Mouse (Mus musculus): ENCODE measurements around the gene Zfp335.

The Zfp335 gene

DNA sequence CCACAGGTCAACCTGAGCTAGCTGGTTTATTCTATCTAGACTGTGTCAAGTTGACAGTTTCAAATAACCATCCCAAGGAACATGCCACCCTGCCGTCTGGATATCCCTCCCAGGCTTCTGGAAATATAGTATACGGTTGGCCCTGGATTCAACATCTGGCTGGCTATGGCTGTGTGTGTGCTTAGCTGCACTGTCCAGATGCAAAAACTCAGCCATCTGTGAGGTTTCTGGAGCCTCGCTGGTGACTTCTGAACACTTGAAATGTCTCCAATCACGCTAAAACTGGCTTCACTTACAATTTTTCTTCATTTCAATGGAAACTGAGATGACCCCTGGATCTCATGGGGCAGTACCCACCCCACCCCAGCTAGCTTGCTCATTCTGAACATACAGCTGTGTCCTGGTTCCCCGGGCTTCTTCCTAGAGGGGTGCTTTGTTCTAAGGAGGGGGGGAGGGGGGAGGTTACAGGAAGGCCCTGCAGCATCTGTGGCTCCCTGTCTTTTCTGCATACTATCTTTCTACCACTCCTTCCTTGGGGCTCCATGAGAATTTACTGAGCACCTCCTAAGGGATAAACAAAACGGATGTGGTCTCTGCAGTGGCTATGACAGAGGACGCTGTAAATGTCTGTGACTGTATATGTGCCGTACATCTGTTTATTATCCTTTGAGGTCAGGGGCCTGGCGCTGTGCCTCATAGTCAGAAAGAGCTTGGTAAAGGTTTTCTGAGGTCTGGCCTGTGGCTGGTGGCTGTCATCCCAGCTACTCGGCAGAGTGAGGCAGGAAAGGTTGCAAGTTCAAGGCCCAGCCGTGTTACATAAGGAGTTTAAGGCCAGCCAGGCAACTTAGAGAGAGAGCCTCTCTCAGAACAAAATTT lies 19.4 kb upstream of the Zfp335 start:
- DNase-seq (ENCODE audit: low spot score in 2 of 2) = no peak

DNA sequence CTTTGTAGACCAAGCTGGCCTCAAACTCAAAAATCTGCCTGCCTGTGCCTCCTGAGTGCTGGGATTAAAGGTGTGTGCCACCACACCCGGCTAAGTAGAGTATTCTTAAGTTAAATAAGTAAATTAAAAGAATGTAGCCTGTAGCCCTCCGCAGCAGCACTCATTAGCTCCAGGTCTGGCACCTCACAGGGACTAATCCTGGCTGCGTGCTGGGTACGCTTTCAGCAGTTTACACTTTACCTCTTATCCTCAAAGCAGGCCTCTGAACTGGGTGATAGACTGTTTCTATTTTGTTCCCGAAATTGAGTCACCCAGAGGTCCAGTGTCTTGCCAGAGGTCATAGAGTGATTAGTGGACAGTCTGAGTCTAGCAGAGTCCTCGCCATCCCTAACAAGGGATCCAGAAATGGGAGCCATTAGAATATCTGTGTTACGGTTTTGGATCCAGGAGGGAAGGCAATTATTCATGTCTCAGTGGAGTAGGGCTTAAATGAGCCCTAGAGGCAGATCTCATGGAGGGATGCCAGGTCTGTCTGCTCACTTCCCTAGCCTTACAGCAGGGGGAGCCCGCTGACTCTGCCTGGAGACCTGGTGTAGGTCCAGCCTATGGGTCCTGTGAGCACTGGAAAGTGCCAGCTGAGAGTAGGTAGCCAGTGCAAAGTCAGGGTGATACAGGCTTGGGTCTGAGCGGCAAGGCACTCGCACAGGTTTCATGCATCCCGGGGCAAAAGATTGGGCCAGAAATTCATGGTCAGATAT lies 12.7 kb upstream of the Zfp335 start:
- DNase-seq (ENCODE audit: low spot score in 2 of 2) = peak; percentile 70 to 84

GRCm38 (mm10) chr2:164923291-164923690 lies 11.7 kb upstream of the Zfp335 start:
- no peak for DNase-seq (ENCODE audit: low spot score in 2 of 2)

- DNase-seq (ENCODE audit: low spot score in 2 of 2) = no peak
Measured at GRCm38 (mm10) chr2:164921984-164922383, 10.4 kb upstream of the Zfp335 start.

DNA sequence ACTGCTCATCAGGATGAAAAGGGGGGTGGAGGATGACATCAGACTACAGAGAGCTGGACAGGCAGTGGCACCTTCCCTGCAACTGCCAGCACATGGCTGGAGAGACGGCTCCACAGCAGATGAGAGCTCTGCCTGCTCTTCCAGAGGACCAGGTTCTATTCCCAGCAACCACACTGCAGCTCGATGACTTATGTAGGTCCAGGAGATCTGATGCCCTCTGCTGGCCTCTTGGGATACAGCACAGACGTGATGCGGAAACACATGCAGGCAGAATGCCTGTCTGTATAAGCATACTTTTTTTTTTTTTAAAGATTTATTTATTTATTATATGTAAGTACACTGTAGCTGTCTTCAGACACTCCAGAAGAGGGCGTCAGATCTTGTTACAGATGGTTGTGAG lies 6.8 kb upstream of the Zfp335 start:
- DNase-seq (ENCODE audit: low spot score in 2 of 2) = no peak

- DNase-seq (ENCODE audit: low spot score in 2 of 2) = no peak
Measured at GRCm38 (mm10) chr2:164917371-164917770, 5.8 kb upstream of the Zfp335 start.

- DNase-seq (ENCODE audit: low spot score in 2 of 2) = no peak
Measured at GRCm38 (mm10) chr2:164916820-164917219, 5.3 kb upstream of the Zfp335 start.

DNA sequence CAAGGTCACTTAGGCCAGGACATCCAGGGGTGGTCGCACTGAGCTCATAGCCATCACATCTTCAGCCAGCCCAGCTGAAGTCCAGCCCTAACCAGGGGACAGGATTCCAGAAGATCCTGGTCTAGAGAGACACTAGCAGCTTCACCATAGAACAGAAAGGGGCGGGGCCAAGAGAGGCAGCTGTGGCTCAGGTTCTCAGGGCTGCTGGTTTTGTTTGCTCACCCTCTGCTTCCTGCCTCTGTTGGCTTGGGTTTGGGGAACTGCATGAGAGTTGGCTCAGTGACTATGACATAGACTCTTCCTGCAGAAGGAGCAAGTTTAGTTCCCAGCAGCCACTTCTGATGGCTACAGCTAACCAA lies 1.9 kb upstream of the Zfp335 start:
- no peak for DNase-seq (ENCODE audit: low spot score in 2 of 2)

- DNase-seq (ENCODE audit: low spot score in 2 of 2) = no peak
Measured at GRCm38 (mm10) chr2:164912749-164913427, 1.3 kb upstream of the Zfp335 start.

GRCm38 (mm10) chr2:164912151-164912550 lies 594 bp upstream of the Zfp335 start:
- DNase-seq (ENCODE audit: low spot score in 2 of 2) = peak; percentile 61 to 81

DNA sequence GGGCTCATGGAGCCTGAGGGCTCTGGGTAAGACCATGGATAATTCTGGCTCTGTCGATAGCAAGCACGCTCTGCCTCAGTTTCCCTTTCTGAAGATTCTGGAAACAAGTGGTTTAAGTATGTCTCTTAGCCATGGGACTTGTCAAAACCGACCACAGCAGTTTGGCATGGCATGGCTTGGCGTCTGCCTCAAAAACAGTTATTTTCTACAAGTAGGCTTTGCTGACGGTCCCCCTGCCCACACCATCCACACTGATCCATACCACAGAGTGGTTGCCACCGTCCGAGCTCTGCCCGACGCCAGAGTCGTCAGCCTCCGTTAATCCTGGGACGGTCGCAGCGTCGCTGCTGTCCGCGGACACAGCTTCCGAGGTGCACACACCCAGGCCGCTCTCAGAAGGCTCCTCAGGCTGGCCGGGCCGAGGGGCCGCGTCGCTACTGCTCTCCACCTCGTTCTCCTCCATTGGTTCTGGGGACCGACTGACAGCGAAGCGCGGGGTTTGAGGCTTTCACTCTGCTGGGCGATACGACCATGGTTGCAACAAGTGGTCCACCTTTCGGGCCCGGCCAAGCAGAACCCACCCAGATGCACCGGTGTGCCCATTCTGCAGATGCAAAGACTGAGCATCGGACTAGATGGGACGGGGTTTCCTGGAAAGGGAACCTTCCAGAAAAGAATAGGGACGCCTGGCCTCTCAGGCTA lies 1.0 kb downstream of the Zfp335 start:
- no peak for DNase-seq (ENCODE audit: low spot score in 2 of 2)

DNA sequence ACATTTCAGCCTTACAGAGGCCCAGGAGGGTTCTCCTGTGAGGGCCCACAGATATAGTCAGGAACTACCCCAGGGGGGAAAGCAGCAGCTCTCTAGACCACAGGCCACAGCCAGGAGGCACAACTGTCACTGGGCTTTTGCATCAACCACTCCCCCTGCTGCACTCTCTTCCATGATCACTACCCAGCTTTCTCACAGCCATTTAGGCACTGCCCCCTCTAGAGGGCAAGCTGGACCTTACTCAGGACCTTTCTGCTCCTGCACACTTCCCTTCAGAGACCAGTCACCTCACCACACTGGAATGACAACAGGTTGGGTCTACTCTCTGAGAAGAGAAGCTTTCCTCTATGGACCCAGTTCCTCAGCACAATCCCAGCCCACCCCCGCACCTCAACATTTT lies 2.0 kb downstream of the Zfp335 start:
- DNase-seq (ENCODE audit: low spot score in 2 of 2) = no peak

DNA sequence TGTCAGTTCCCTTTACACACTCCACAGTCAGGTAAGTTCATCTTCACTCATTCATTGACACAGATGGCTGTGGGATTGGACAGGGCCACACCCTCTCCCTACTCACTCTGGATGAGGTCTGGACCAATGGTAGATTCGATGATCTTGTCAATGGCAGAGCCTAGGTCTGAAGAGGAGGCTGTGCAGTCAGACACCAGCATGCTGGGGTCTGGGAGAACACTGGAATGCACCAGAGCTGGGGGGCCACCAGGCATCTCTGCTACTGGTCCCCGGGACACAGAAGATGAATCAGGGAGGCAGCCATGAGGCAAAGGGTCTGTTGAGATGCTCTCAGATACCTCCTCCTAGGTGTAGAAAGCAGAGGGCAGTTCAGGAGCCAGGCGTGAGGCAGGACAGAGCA lies 2.5 kb downstream of the Zfp335 start:
- DNase-seq (ENCODE audit: low spot score in 2 of 2) = no peak

GRCm38 (mm10) chr2:164908011-164908410 lies 3.5 kb downstream of the Zfp335 start:
- no peak for DNase-seq (ENCODE audit: low spot score in 2 of 2)

GRCm38 (mm10) chr2:164907511-164907910 lies 4.0 kb downstream of the Zfp335 start:
- DNase-seq (ENCODE audit: low spot score in 2 of 2) = no peak

- DNase-seq (ENCODE audit: low spot score in 2 of 2) = no peak
Measured at GRCm38 (mm10) chr2:164906071-164906470, 5.5 kb downstream of the Zfp335 start.

GRCm38 (mm10) chr2:164903496-164903895 lies 8.1 kb downstream of the Zfp335 start:
- no peak for DNase-seq (ENCODE audit: low spot score in 2 of 2)

GRCm38 (mm10) chr2:164901380-164901779 lies 10.2 kb downstream of the Zfp335 start:
- no peak for DNase-seq (ENCODE audit: low spot score in 2 of 2)

GRCm38 (mm10) chr2:164899723-164900459 lies 11.7 kb downstream of the Zfp335 start:
- DNase-seq (ENCODE audit: low spot score in 2 of 2) = no peak

- no peak for DNase-seq (ENCODE audit: low spot score in 2 of 2)
Measured at GRCm38 (mm10) chr2:164899034-164899433, 12.5 kb downstream of the Zfp335 start.

DNA sequence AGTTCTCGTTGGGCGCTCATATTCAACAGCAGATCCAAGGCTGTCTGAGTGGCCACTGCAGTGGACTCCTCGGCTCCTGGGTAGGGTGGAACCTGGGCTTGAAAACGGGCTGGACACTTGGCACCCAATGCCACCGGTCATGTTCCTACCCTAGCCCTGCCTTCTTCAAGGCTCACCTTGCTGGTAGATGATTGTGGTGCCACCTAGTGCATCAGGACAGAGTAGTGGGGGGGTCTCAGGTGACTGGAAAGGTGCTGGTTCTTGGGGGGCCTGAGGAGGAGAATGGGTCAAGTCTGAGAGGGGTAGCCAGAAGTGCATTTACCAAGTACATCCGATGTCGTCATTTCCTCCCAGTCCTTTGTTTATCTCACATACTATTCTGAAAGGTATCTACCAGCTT lies 13.5 kb downstream of the Zfp335 start:
- DNase-seq (ENCODE audit: low spot score in 2 of 2) = no peak
